Mouse (Mus musculus): ENCODE measurements around the gene Olfr1089. TPM values are rescaled to one million over a fixed set of nuclear protein-coding genes. Genes with fewer than 3 reads are reported as not detected.

Gene Olfr1089
- total RNA-seq (2022) = not detected

DNA sequence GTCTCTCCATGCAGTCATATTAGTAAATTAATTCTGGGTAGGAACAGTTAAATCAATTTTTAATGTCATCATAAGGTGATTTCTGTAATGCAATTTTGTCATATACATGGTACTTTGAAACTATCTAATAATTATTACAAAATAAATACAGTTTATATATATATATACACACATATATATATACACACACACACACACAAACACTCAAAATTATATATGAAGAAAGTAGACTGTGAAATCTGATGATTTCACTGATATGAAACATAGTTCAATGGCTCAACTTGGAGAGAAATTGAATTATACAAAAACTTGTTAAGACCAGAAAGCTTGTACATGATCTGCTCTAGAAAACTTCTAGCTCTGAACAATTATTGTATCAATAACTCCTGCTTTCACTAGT lies at the start of gene Olfr1089:
Olfr1089 (minus strand) TSS at position 101 of the 400 bp plus-strand sequence.
- no peak for DNase-seq (ENCODE audit: low spot score in 2 of 2)

DNA sequence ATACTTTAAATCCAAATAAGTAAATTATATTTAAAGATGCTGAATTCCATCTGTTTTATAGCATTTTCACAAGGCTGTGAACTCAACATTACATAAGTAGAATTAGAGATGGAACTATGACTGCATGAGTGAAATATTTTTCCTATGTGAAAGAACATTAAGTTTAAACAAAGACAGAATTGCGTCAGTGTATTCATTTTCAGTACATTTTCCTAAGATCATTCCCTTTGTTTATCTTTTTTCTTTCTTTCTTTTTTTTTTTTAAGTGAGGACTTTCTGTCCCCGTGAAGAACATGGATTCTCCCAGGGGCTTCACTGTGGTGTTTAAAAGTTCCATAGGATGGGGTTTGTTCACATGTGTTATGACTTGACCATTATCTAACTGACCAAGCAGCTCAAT lies 48.7 kb upstream of the Olfr1089 start, which contains the start of gene Olfr1093:
Olfr1093 (plus strand) TSS at position 301 of the 400 bp plus-strand sequence.
- no peak for DNase-seq (ENCODE audit: low spot score in 2 of 2)

DNA sequence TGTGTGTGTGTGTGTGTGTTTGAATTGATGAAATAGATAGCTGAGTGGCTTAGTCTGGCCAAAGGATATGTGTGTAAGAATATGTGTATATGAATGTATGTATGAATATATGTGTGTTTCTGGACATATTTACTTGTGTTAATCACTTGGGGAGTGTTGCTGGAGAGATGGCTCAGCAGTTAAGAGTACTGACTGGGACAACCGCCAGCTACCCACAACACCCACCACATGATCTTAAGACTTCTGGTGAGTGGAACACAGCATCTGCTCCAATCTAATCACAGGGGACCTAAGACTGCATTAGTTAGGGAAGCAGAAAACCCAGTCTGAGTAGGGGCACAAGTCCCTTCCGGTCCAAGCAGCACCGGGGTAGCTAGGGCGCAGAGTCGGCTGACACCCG lies 27.5 kb upstream of the Olfr1089 start:
- peak; percentile 14 to 27 for DNase-seq (ENCODE audit: low spot score in 2 of 2)

DNA sequence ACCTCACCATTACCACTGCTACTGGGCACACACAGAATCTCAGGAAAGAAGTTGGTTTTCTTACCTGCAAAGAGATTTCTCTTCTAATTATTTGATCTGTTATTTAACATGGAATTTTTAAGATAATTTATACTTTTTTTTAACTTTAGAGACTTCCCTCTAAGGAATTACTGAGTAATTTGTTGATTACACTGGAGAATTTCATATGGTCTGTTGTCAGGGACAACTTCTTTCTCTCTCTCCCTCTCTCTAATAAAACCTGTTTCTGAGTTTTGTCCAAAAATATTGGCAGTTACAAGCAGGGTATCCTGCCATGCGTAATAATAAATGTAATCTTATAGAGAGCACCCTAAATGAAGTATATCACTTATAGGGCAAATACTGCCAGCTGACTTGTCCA lies 25.4 kb upstream of the Olfr1089 start, which contains the start of gene Olfr1090:
Olfr1090 (minus strand) TSS at position 101 of the 400 bp plus-strand sequence.
- DNase-seq (ENCODE audit: low spot score in 2 of 2) = no peak

DNA sequence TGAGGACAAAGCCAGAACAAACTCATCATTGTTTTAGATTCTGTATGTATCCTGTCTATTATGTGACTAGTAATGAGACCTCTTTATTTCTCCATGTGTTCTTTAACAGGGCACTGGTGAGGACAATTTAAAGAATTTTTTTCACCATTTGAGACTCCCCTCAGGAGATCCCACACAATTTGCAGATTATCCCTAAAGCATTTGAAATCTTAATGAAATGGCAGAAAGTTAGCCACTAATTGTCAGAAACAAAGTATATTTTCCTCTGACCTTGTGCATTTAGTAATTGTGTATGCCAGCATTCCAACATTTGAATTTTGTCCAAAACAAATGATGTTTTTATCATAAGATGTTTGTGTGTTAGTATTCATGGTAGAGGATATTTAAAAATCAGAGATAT lies 35.2 kb downstream of the Olfr1089 start, which contains the start of gene Olfr1087:
Olfr1087 (minus strand) TSS at position 101 of the 400 bp plus-strand sequence.
- DNase-seq (ENCODE audit: low spot score in 2 of 2) = no peak

Other genes starting within 250 kb of the Olfr1089 start
- not detected for gene Olfr228, start 246.3 kb downstream of the Olfr1089 start, total RNA-seq (2022)
- gene Olfr1076, start 225.2 kb downstream of the Olfr1089 start, total RNA-seq (2022) = not detected
- not detected for gene Olfr1079, start 191.2 kb downstream of the Olfr1089 start, total RNA-seq (2022)
- gene Olfr1080, start 175.5 kb downstream of the Olfr1089 start, total RNA-seq (2022) = not detected
- not detected for gene Olfr1082, start 134.7 kb downstream of the Olfr1089 start, total RNA-seq (2022)
- not detected for gene Olfr1084, start 94.0 kb downstream of the Olfr1089 start, total RNA-seq (2022)
- gene Olfr1085, start 71.7 kb downstream of the Olfr1089 start, total RNA-seq (2022) = not detected
- not detected for gene Olfr1086, start 53.6 kb downstream of the Olfr1089 start, total RNA-seq (2022)
- not detected for gene Olfr1087, start 35.3 kb downstream of the Olfr1089 start, total RNA-seq (2022)
- not detected for gene Olfr1090, start 25.3 kb upstream of the Olfr1089 start, total RNA-seq (2022)
- not detected for gene Olfr1093, start 48.8 kb upstream of the Olfr1089 start, total RNA-seq (2022)
- not detected for gene Olfr141, start 76.3 kb upstream of the Olfr1089 start, total RNA-seq (2022)
- not detected for gene Olfr1094, start 91.0 kb upstream of the Olfr1089 start, total RNA-seq (2022)
- gene Olfr1095, start 118.0 kb upstream of the Olfr1089 start, total RNA-seq (2022) = not detected
- gene Gm13723, start 141.1 kb upstream of the Olfr1089 start, total RNA-seq (2022) = not detected
- gene Olfr1097, start 158.5 kb upstream of the Olfr1089 start, total RNA-seq (2022) = not detected
- not detected for gene Olfr1098, start 190.8 kb upstream of the Olfr1089 start, total RNA-seq (2022)
- not detected for gene Olfr1099, start 227.0 kb upstream of the Olfr1089 start, total RNA-seq (2022)
- not detected for gene Olfr1100, start 246.3 kb upstream of the Olfr1089 start, total RNA-seq (2022)